Mouse (Mus musculus) small intestine, adult 2 months (tissue): Measurements from ENCODE around the gene Slc43a2.

Experiments
- CTCF ChIP-seq: fragments of 200-500 bp; IDR thresholded peaks from 2 replicates; pipeline ENCODE4 v1.5.1; 2012; ENCODE audit warnings: low read depth, mild to moderate bottlenecking, control low read depth, inconsistent platforms, low read length, moderate library complexity, mixed read lengths; ENCODE audit not compliant: insufficient replicate concordance, insufficient read length; ENCODE audit errors: extremely low read depth
- POLR2A ChIP-seq: fragments of 200-500 bp; IDR thresholded peaks from 2 replicates; pipeline ENCODE4 v1.6.1; 2012; ENCODE audit warnings: low read depth, mild to moderate bottlenecking, control low read depth, inconsistent platforms, low read length, moderate library complexity

GRCm38 (mm10) chr11:75604826-75605225, 73.3 kb downstream of the Slc43a2 start:
- no peak for TF ChIP-seq POLR2A
- no peak for TF ChIP-seq CTCF
